Mouse (Mus musculus): Measurements from ENCODE around the gene Gtf2b. TPM values are rescaled to one million over a fixed set of nuclear protein-coding genes. Genes with fewer than 3 reads are reported as not detected.

Gene Gtf2b
- polyA plus RNA-seq, 1 experiment from 2014 or later: 67.3 TPM

Other genes starting within 250 kb of the Gtf2b start
- gene Gbp7, start 234.7 kb upstream of the Gtf2b start, polyA plus RNA-seq (2014; fragmentation: Nextera tagmentation; extraction: Ambion mirVana): 3.4 TPM in 2 replicates
- gene Gbp3, start 205.0 kb upstream of the Gtf2b start, polyA plus RNA-seq (2014; fragmentation: Nextera tagmentation; extraction: Ambion mirVana): 0.58 and 0.90 TPM in 2 replicates
- not detected in 2 replicates for gene Gbp2b, start 170.2 kb upstream of the Gtf2b start, polyA plus RNA-seq (2014; fragmentation: Nextera tagmentation; extraction: Ambion mirVana)
- 2.1 and 2.4 TPM in 2 replicates for gene Gbp2, start 144.4 kb upstream of the Gtf2b start, polyA plus RNA-seq (2014; fragmentation: Nextera tagmentation; extraction: Ambion mirVana)
- gene Kyat3, start 64.0 kb upstream of the Gtf2b start, polyA plus RNA-seq (2014; fragmentation: Nextera tagmentation; extraction: Ambion mirVana): 13.5 and 16.6 TPM in 2 replicates
- gene Pkn2, start 117.0 kb downstream of the Gtf2b start, polyA plus RNA-seq (2014; fragmentation: Nextera tagmentation; extraction: Ambion mirVana): 42.7 and 43.6 TPM in 2 replicates

All from liver, embryonic 11.5 days (tissue).